Mouse (Mus musculus) small intestine, adult 2 months (tissue): ENCODE data around the gene Tbcc. TPM values are rescaled to one million over a fixed set of nuclear protein-coding genes. Genes with fewer than 3 reads are reported as not detected.

Experiments used
- H3K27ac ChIP-seq: fragments of 200-500 bp; 2 replicates; pipeline ENCODE4 v1.5.1; 2012; ENCODE audit warnings: low read depth, low read length, control low read depth, inconsistent platforms; ENCODE audit not compliant: insufficient read depth
- H3K27me3 ChIP-seq: fragments of 200-500 bp; 2 replicates; pipeline ENCODE4 v1.6.1; 2012; ENCODE audit warnings: mild to moderate bottlenecking, moderate library complexity, low read length, inconsistent platforms; ENCODE audit not compliant: control insufficient read depth, insufficient read depth
- H3K36me3 ChIP-seq: fragments of 200-500 bp; 2 replicates; pipeline ENCODE4 v1.6.1; 2012; ENCODE audit warnings: mild to moderate bottlenecking, low read length, control low read depth, inconsistent platforms; ENCODE audit not compliant: control insufficient read depth, insufficient read depth
- H3K4me1 ChIP-seq: fragments of 200-500 bp; 2 replicates; pipeline ENCODE4 v1.6.1; 2012; ENCODE audit warnings: low read length, inconsistent platforms, mixed read lengths; ENCODE audit not compliant: control insufficient read depth, insufficient read depth, insufficient read length
- H3K4me3 ChIP-seq: fragments of 200-500 bp; 2 replicates; pipeline ENCODE4 v1.5.1; 2012; ENCODE audit warnings: low read depth, mild to moderate bottlenecking, control low read depth, inconsistent platforms, low read length, moderate library complexity
- CTCF ChIP-seq: fragments of 200-500 bp; IDR thresholded peaks from 2 replicates; pipeline ENCODE4 v1.5.1; 2012; ENCODE audit warnings: low read depth, mild to moderate bottlenecking, control low read depth, inconsistent platforms, low read length, moderate library complexity, mixed read lengths; ENCODE audit not compliant: insufficient replicate concordance, insufficient read length; ENCODE audit errors: extremely low read depth
- POLR2A ChIP-seq: fragments of 200-500 bp; IDR thresholded peaks from 2 replicates; pipeline ENCODE4 v1.6.1; 2012; ENCODE audit warnings: low read depth, mild to moderate bottlenecking, control low read depth, inconsistent platforms, low read length, moderate library complexity
- WGBS: fragments of 180-500 bp; shearing (Covaris S2); methylation state at CpG from one replicate; pipeline ENCODE4 v1.1.7; 2018; 5-methylcytosine and 5-hydroxymethylcytosine counted together
- polyA plus RNA-seq: library from polyadenylated mRNA; depleted of rRNA; stranded (reverse); fragments of >200 nt; gene quantifications from 2 replicates; pipeline ENCODE4 v1.2.3, GENCODE M21; 2012

The Tbcc gene
- polyA plus RNA-seq, 1 experiment = 29.0 TPM

- 13% methylated on average over 6 of the region's 6 CpGs for WGBS
- Histone ChIP-seq H3K27ac (no peak overlapping the region), H3K36me3 (no peaks in the 10 kb centered on the region), H3K4me1 (peaks cover 15% of the 10 kb centered on the region), H3K27me3 (no peaks in the 10 kb centered on the region), H3K4me3 (no peak overlapping the region)
- TF ChIP-seq POLR2A = no peak
- TF ChIP-seq CTCF = no peak
Observed at GRCm38 (mm10) chr17:46852725-46853124, 37.8 kb upstream of the Tbcc start.

GRCm38 (mm10) chr17:46853281-46853680, 37.2 kb upstream of the Tbcc start:
- TF ChIP-seq POLR2A (no peak), CTCF (no peak)
- Histone ChIP-seq H3K27me3 (no peaks in the 10 kb centered on the region), H3K36me3 (no peaks in the 10 kb centered on the region), H3K4me3 (no peak overlapping the region), H3K27ac (peak overlapping the region; percentile 29; the same call in 1 of the 2 replicates), H3K4me1 (peaks cover 15% of the 10 kb centered on the region)
- 34% methylated on average over 6 of the region's 6 CpGs for WGBS

GRCm38 (mm10) chr17:46854096-46854495, 36.4 kb upstream of the Tbcc start:
- H3K27ac ChIP-seq = no peak overlapping the region

DNA sequence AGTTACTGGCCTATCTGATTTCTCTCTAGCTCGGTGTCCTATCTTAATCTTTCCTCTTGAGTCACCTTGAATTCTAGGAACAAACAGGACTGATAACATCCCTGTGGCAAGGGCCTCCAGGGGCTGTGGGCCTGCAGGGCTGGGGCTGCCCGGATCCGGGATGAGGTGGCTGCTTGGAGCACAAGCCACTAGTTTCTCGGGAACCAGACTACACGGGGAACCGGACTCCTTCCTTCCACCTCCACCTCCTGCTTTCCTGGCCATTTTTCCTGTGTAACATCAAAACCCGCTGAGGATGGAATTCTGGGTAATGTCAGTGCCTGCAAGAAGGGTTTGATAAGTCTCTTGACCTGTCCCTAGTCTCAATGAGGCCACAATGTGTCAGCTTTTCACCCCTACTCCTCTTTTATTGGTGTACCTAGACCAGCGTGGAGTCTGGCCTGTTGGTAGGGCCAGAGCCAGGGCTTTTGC, 35.8 kb upstream of the Tbcc start:
- Histone ChIP-seq H3K4me3 (no peak overlapping the region), H3K27me3 (no peaks in the 10 kb centered on the region), H3K36me3 (no peaks in the 10 kb centered on the region), H3K4me1 (peaks cover 15% of the 10 kb centered on the region), H3K27ac (peak overlapping the region; percentile 31; the same call in 1 of the 2 replicates)
- 54% methylated on average over 8 of the region's 8 CpGs for WGBS
- no peak for TF ChIP-seq CTCF
- no peak; the same call in 1 of the 2 replicates for TF ChIP-seq POLR2A

More at GRCm38 (mm10) chr17:46854096-46854495, 36.4 kb upstream of the Tbcc start:
- Histone ChIP-seq H3K4me3 (no peak overlapping the region), H3K4me1 (peaks cover 15% of the 10 kb centered on the region), H3K36me3 (no peaks in the 10 kb centered on the region), H3K27me3 (no peaks in the 10 kb centered on the region)
- TF ChIP-seq POLR2A = no peak
- TF ChIP-seq CTCF = no peak
- WGBS = 84% methylated on average over 7 of the region's 7 CpGs

GRCm38 (mm10) chr17:46855328-46856106, 35.0 kb upstream of the Tbcc start:
- TF ChIP-seq CTCF (no peak), POLR2A (no peak)
- H3K4me3 ChIP-seq = peak overlapping the region; percentile 79
- WGBS = 31% methylated on average over 15 of the region's 15 CpGs
- H3K27me3 ChIP-seq = no peaks in the 10 kb centered on the region
- H3K36me3 ChIP-seq = no peaks in the 10 kb centered on the region
- H3K27ac ChIP-seq = peak overlapping the region; percentile 99
- peaks cover 15% of the 10 kb centered on the region for H3K4me1 ChIP-seq

- H3K4me1 ChIP-seq = peaks cover 15% of the 10 kb centered on the region
- 5% methylated on average over 4 of the region's 4 CpGs for WGBS
- no peak for TF ChIP-seq POLR2A
- no peak for TF ChIP-seq CTCF
- no peaks in the 10 kb centered on the region for H3K27me3 ChIP-seq
- peak overlapping the region; percentile 99 for H3K27ac ChIP-seq
- H3K36me3 ChIP-seq = no peaks in the 10 kb centered on the region
- H3K4me3 ChIP-seq = peak overlapping the region; percentile 79
Observed at GRCm38 (mm10) chr17:46856107-46856388, 34.4 kb upstream of the Tbcc start.

DNA sequence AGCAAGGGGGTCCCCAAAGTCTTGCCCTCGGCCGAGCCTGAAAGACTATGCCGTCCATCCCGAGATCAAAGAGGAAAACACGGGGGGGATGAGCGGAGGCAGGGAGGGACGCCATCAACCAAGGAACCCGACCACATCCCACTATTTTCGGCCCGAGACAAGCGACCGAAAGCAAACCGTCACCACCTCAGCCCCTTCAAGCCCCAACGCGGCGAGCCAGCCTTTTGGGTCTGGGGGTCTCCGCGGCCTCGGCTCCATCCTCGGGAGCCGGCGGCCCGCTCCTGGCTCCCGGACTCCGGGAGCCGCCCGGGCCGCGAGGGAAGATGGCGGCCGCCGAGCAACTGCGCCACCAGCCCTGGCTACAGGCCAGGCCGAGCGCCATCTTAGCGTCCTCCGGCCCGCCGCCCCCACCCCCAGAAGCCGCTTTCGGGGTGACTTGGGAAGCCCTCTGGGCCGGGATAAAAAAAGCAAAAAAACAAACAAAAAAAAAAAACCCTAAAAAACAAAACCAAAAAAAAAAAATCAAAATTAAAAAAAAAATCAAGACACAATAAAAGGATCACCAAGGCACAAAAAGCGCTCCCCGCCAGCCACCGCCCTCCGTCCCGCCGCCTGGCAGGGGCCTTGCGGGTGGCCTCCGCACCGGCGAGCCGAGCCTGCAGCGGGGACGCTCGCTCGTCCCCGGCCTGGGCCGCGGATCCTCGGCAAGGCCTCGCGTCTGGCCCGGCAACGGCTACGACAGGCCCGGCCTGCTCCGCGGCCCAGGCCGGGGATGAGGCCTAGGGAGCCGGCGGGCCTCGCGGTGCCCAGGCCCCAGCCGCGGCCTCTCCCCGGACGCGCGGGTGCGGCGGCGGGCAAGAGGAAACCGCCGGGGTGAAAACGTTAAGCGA, 33.8 kb upstream of the Tbcc start:
- under 1% methylated on average over 87 of the region's 87 CpGs for WGBS
- TF ChIP-seq POLR2A = peak; percentile 43
- TF ChIP-seq CTCF = no peak

More for the DNA sequence above, 33.8 kb upstream of the Tbcc start:
- H3K4me3 ChIP-seq = peak overlapping the region; percentile 79
- H3K36me3 ChIP-seq = no peaks in the 10 kb centered on the region
- no peaks in the 10 kb centered on the region for H3K27me3 ChIP-seq
- H3K27ac ChIP-seq = peak overlapping the region; percentile 99
- peaks cover 15% of the 10 kb centered on the region for H3K4me1 ChIP-seq
